Mouse (Mus musculus): ENCODE measurements around the gene Lrp4.

Gene Lrp4

GRCm38 (mm10) chr2:91457259-91457655 is at the start of gene Lrp4:
TSS of gene Lrp4 (plus strand) at chr2:91457511.
- in situ Hi-C loops (cut with MboI, MseI), result no loop called here

- in situ Hi-C loops (cut with MboI, MseI), result no loop called here
Measured at GRCm38 (mm10) chr2:91408031-91408430, 49.3 kb upstream of the Lrp4 start.

- in situ Hi-C loops (cut with MboI, MseI), result no loop called here
Measured at GRCm38 (mm10) chr2:91411473-91411872, 45.8 kb upstream of the Lrp4 start.

- in situ Hi-C loops (cut with MboI, MseI), result no loop called here
Measured at GRCm38 (mm10) chr2:91412361-91412760, 45.0 kb upstream of the Lrp4 start.

GRCm38 (mm10) chr2:91413811-91414210 is 43.5 kb upstream of the Lrp4 start:
- in situ Hi-C loops (cut with MboI, MseI), result no loop called here

GRCm38 (mm10) chr2:91421641-91422040 is 35.7 kb upstream of the Lrp4 start:
- in situ Hi-C loops (cut with MboI, MseI), result no loop called here

- in situ Hi-C loops (cut with MboI, MseI), result no loop called here
Measured at GRCm38 (mm10) chr2:91424061-91424720, 33.1 kb upstream of the Lrp4 start.

GRCm38 (mm10) chr2:91426321-91426720 is 31.0 kb upstream of the Lrp4 start:
- in situ Hi-C loops (cut with MboI, MseI), result no loop called here

GRCm38 (mm10) chr2:91429146-91429545 is 28.2 kb upstream of the Lrp4 start:
- in situ Hi-C loops (cut with MboI, MseI), result no loop called here

- in situ Hi-C loops (cut with MboI, MseI), result no loop called here
Measured at GRCm38 (mm10) chr2:91429915-91430599, 27.3 kb upstream of the Lrp4 start.

GRCm38 (mm10) chr2:91430600-91430919 is 26.8 kb upstream of the Lrp4 start:
- in situ Hi-C loops (cut with MboI, MseI), result no loop called here

- in situ Hi-C loops (cut with MboI, MseI), result no loop called here
Measured at GRCm38 (mm10) chr2:91436713-91437112, 20.6 kb upstream of the Lrp4 start.

GRCm38 (mm10) chr2:91437116-91437815 is 20.0 kb upstream of the Lrp4 start:
- in situ Hi-C loops (cut with MboI, MseI), result no loop called here

GRCm38 (mm10) chr2:91439271-91439670 is 18.0 kb upstream of the Lrp4 start:
- in situ Hi-C loops (cut with MboI, MseI), result no loop called here

- in situ Hi-C loops (cut with MboI, MseI), result loop anchor here in 1 of 2 experiments (10.0 kb wide), 1 partner anchor 245 kb away; no protein-coding TSS in a partner anchor
Measured at GRCm38 (mm10) chr2:91439876-91440275, 17.4 kb upstream of the Lrp4 start.

- in situ Hi-C loops (cut with MboI, MseI), result loop anchor here in 1 of 2 experiments (10.0 kb wide), 1 partner anchor 246 kb away; no protein-coding TSS in a partner anchor
Measured at GRCm38 (mm10) chr2:91440686-91441085, 16.6 kb upstream of the Lrp4 start.

- in situ Hi-C loops (cut with MboI, MseI), result loop anchor here in 1 of 2 experiments (10.0 kb wide), 1 partner anchor 247 kb away; no protein-coding TSS in a partner anchor
Measured at GRCm38 (mm10) chr2:91441715-91442114, 15.6 kb upstream of the Lrp4 start.

GRCm38 (mm10) chr2:91442241-91442640 is 15.1 kb upstream of the Lrp4 start:
- in situ Hi-C loops (cut with MboI, MseI), result loop anchor here in 1 of 2 experiments (10.0 kb wide), 1 partner anchor 247 kb away; no protein-coding TSS in a partner anchor

- in situ Hi-C loops (cut with MboI, MseI), result loop anchor here in 1 of 2 experiments (10.0 kb wide), 1 partner anchor 250 kb away; no protein-coding TSS in a partner anchor
Measured at GRCm38 (mm10) chr2:91444286-91444892, 12.9 kb upstream of the Lrp4 start, which contains the start of gene 1110051M20Rik. TSS of gene 1110051M20Rik (minus strand) at chr2:91444704.

GRCm38 (mm10) chr2:91449662-91450061 is 7.6 kb upstream of the Lrp4 start:
- in situ Hi-C loops (cut with MboI, MseI), result loop anchor here in 1 of 2 experiments (10.0 kb wide), 1 partner anchor 255 kb away; no protein-coding TSS in a partner anchor

- in situ Hi-C loops (cut with MboI, MseI), result no loop called here
Measured at GRCm38 (mm10) chr2:91450316-91450715, 7.0 kb upstream of the Lrp4 start.

- in situ Hi-C loops (cut with MboI, MseI), result no loop called here
Measured at GRCm38 (mm10) chr2:91452658-91453057, 4.7 kb upstream of the Lrp4 start.
